Mouse (Mus musculus): ENCODE data around the gene Hoxc4. TPM values are rescaled to one million over a fixed set of nuclear protein-coding genes. Genes with fewer than 3 reads are reported as not detected.

The Hoxc4 gene
- polyA plus RNA-seq, 1 experiment from 2014 or later = not detected

- H3K9me3 ChIP-seq (ENCODE audit: control insufficient read depth, low read length) = no peaks in the 10 kb centered on the region
- ATAC-seq (ENCODE audit: low FRiP score) = no peak
- peak within 1 kb of the TSS; percentile 43; the same call in 1 of the 2 replicates for H3K4me2 ChIP-seq
- peaks cover 4% of the 10 kb centered on the region; the same call in 1 of the 2 replicates for H3K4me1 ChIP-seq (ENCODE audit: control insufficient read depth, insufficient read depth, low read length)
- H3K4me3 ChIP-seq (ENCODE audit: low read depth, low read length) = no peak within 1 kb of the TSS; the same call in 1 of the 2 replicates
- H3K27ac ChIP-seq (ENCODE audit: low read depth, low read length) = no peak within 1 kb of the TSS
- H3K36me3 ChIP-seq (ENCODE audit: control insufficient read depth, insufficient read depth, low read length) = no peaks in the 10 kb centered on the region
- H3K9ac ChIP-seq (ENCODE audit: low read length) = no peak within 1 kb of the TSS
- no peak for DNase-seq (ENCODE audit: low spot score, missing footprints)
- under 1% methylated on average over 19 of the region's 19 CpGs for WGBS
- peaks cover 98% of the 10 kb centered on the region for H3K27me3 ChIP-seq (ENCODE audit: control insufficient read depth, insufficient read depth, low read length)
These were observed 20.8 kb upstream of the Hoxc4 start, which contains the start of gene Hoxc6 for GRCm38 (mm10) chr15:102997939-102998355. Gene Hoxc6 (plus strand): TSS chr15:102998257.

GRCm38 (mm10) chr15:102998608-102999182, 20.0 kb upstream of the Hoxc4 start:
- peaks cover 98% of the 10 kb centered on the region for H3K27me3 ChIP-seq (ENCODE audit: control insufficient read depth, insufficient read depth, low read length)
- ATAC-seq (ENCODE audit: low FRiP score) (no peak), DNase-seq (ENCODE audit: low spot score, missing footprints) (peak; percentile 95)
- no peak overlapping the region for H3K9ac ChIP-seq (ENCODE audit: low read length)
- no peak overlapping the region; the same call in 1 of the 2 replicates for H3K4me2 ChIP-seq
- no peak overlapping the region for H3K4me3 ChIP-seq (ENCODE audit: low read depth, low read length)
- no peak overlapping the region for H3K27ac ChIP-seq (ENCODE audit: low read depth, low read length)
- peaks cover 4% of the 10 kb centered on the region; the same call in 1 of the 2 replicates for H3K4me1 ChIP-seq (ENCODE audit: control insufficient read depth, insufficient read depth, low read length)
- no peaks in the 10 kb centered on the region for H3K36me3 ChIP-seq (ENCODE audit: control insufficient read depth, insufficient read depth, low read length)
- under 1% methylated on average over 19 of the region's 19 CpGs for WGBS
- H3K9me3 ChIP-seq (ENCODE audit: control insufficient read depth, low read length) = no peaks in the 10 kb centered on the region

GRCm38 (mm10) chr15:102999183-102999831, 19.4 kb upstream of the Hoxc4 start:
- 1% methylated on average over 33 of the region's 33 CpGs for WGBS
- no peak overlapping the region for H3K27ac ChIP-seq (ENCODE audit: low read depth, low read length)
- H3K27me3 ChIP-seq (ENCODE audit: control insufficient read depth, insufficient read depth, low read length) = peaks cover 99% of the 10 kb centered on the region
- peak overlapping the region; percentile 43 for H3K4me2 ChIP-seq
- ATAC-seq (ENCODE audit: low FRiP score) (peak; percentile 40), DNase-seq (ENCODE audit: low spot score, missing footprints) (no peak)
- no peak overlapping the region for H3K9ac ChIP-seq (ENCODE audit: low read length)
- H3K36me3 ChIP-seq (ENCODE audit: control insufficient read depth, insufficient read depth, low read length) = no peaks in the 10 kb centered on the region
- no peaks in the 10 kb centered on the region for H3K9me3 ChIP-seq (ENCODE audit: control insufficient read depth, low read length)
- peak overlapping the region; percentile 23 for H3K4me3 ChIP-seq (ENCODE audit: low read depth, low read length)
- peaks cover 4% of the 10 kb centered on the region; the same call in 1 of the 2 replicates for H3K4me1 ChIP-seq (ENCODE audit: control insufficient read depth, insufficient read depth, low read length)

GRCm38 (mm10) chr15:102999955-103000354, 18.8 kb upstream of the Hoxc4 start:
- no peaks in the 10 kb centered on the region for H3K36me3 ChIP-seq (ENCODE audit: control insufficient read depth, insufficient read depth, low read length)
- DNase-seq (ENCODE audit: low spot score, missing footprints) (no peak), ATAC-seq (ENCODE audit: low FRiP score) (no peak)
- no peak overlapping the region for H3K9ac ChIP-seq (ENCODE audit: low read length)
- H3K4me1 ChIP-seq (ENCODE audit: control insufficient read depth, insufficient read depth, low read length) = peaks cover 4% of the 10 kb centered on the region; the same call in 1 of the 2 replicates
- H3K27ac ChIP-seq (ENCODE audit: low read depth, low read length) = no peak overlapping the region
- H3K9me3 ChIP-seq (ENCODE audit: control insufficient read depth, low read length) = no peaks in the 10 kb centered on the region
- no peak overlapping the region for H3K4me3 ChIP-seq (ENCODE audit: low read depth, low read length)
- no peak overlapping the region for H3K4me2 ChIP-seq
- H3K27me3 ChIP-seq (ENCODE audit: control insufficient read depth, insufficient read depth, low read length) = peaks cover 99% of the 10 kb centered on the region
- under 1% methylated on average over 11 of the region's 11 CpGs for WGBS

- Histone ChIP-seq H3K9me3 (ENCODE audit: control insufficient read depth, low read length) (no peaks in the 10 kb centered on the region), H3K4me3 (ENCODE audit: low read depth, low read length) (no peak overlapping the region), H3K4me1 (ENCODE audit: control insufficient read depth, insufficient read depth, low read length) (peaks cover 4% of the 10 kb centered on the region; the same call in 1 of the 2 replicates), H3K4me2 (no peak overlapping the region), H3K27ac (ENCODE audit: low read depth, low read length) (no peak overlapping the region), H3K27me3 (ENCODE audit: control insufficient read depth, insufficient read depth, low read length) (peaks cover 99% of the 10 kb centered on the region), H3K36me3 (ENCODE audit: control insufficient read depth, insufficient read depth, low read length) (no peaks in the 10 kb centered on the region), H3K9ac (ENCODE audit: low read length) (no peak overlapping the region)
- DNase-seq (ENCODE audit: low spot score, missing footprints) (no peak), ATAC-seq (ENCODE audit: low FRiP score) (no peak)
- under 1% methylated on average over 24 of the region's 24 CpGs for whole genome bisulfite sequencing
These were observed 18.2 kb upstream of the Hoxc4 start for GRCm38 (mm10) chr15:103000501-103000901.

GRCm38 (mm10) chr15:103001370-103001769, 17.4 kb upstream of the Hoxc4 start:
- no peak overlapping the region for H3K4me3 ChIP-seq (ENCODE audit: low read depth, low read length)
- DNase-seq (ENCODE audit: low spot score, missing footprints) (no peak), ATAC-seq (ENCODE audit: low FRiP score) (no peak)
- H3K36me3 ChIP-seq (ENCODE audit: control insufficient read depth, insufficient read depth, low read length) = no peaks in the 10 kb centered on the region
- H3K4me2 ChIP-seq = no peak overlapping the region
- H3K9ac ChIP-seq (ENCODE audit: low read length) = no peak overlapping the region
- no peaks in the 10 kb centered on the region for H3K9me3 ChIP-seq (ENCODE audit: control insufficient read depth, low read length)
- H3K27ac ChIP-seq (ENCODE audit: low read depth, low read length) = no peak overlapping the region
- H3K27me3 ChIP-seq (ENCODE audit: control insufficient read depth, insufficient read depth, low read length) = peaks cover 99% of the 10 kb centered on the region
- 8% methylated on average over 2 of the region's 2 CpGs for WGBS
- H3K4me1 ChIP-seq (ENCODE audit: control insufficient read depth, insufficient read depth, low read length) = peaks cover 4% of the 10 kb centered on the region; the same call in 1 of the 2 replicates

GRCm38 (mm10) chr15:103002156-103002555, 16.6 kb upstream of the Hoxc4 start:
- Histone ChIP-seq H3K4me2 (no peak overlapping the region), H3K36me3 (ENCODE audit: control insufficient read depth, insufficient read depth, low read length) (no peaks in the 10 kb centered on the region), H3K4me1 (ENCODE audit: control insufficient read depth, insufficient read depth, low read length) (peaks cover 4% of the 10 kb centered on the region; the same call in 1 of the 2 replicates), H3K27me3 (ENCODE audit: control insufficient read depth, insufficient read depth, low read length) (peaks cover 100% of the 10 kb centered on the region), H3K27ac (ENCODE audit: low read depth, low read length) (no peak overlapping the region), H3K9ac (ENCODE audit: low read length) (no peak overlapping the region), H3K9me3 (ENCODE audit: control insufficient read depth, low read length) (no peaks in the 10 kb centered on the region), H3K4me3 (ENCODE audit: low read depth, low read length) (no peak overlapping the region)
- WGBS = under 1% methylated on average over 4 of the region's 4 CpGs
- DNase-seq (ENCODE audit: low spot score, missing footprints) (no peak), ATAC-seq (ENCODE audit: low FRiP score) (no peak)

- no peak for ATAC-seq (ENCODE audit: low FRiP score)
- Histone ChIP-seq H3K4me3 (ENCODE audit: low read depth, low read length) (no peak overlapping the region), H3K36me3 (ENCODE audit: control insufficient read depth, insufficient read depth, low read length) (no peaks in the 10 kb centered on the region), H3K4me1 (ENCODE audit: control insufficient read depth, insufficient read depth, low read length) (peaks cover 4% of the 10 kb centered on the region; the same call in 1 of the 2 replicates), H3K27ac (ENCODE audit: low read depth, low read length) (no peak overlapping the region), H3K9me3 (ENCODE audit: control insufficient read depth, low read length) (no peaks in the 10 kb centered on the region), H3K27me3 (ENCODE audit: control insufficient read depth, insufficient read depth, low read length) (peaks cover 100% of the 10 kb centered on the region), H3K4me2 (no peak overlapping the region), H3K9ac (ENCODE audit: low read length) (no peak overlapping the region)
- DNase-seq (ENCODE audit: low spot score, missing footprints) = no peak
- WGBS = 3% methylated on average over 13 of the region's 13 CpGs
These were observed 15.8 kb upstream of the Hoxc4 start for GRCm38 (mm10) chr15:103002821-103003448.

GRCm38 (mm10) chr15:103005308-103005707, 13.4 kb upstream of the Hoxc4 start:
- peak; percentile 95 for DNase-seq (ENCODE audit: low spot score, missing footprints)
- Histone ChIP-seq H3K9me3 (ENCODE audit: control insufficient read depth, low read length) (no peaks in the 10 kb centered on the region), H3K36me3 (ENCODE audit: control insufficient read depth, insufficient read depth, low read length) (no peaks in the 10 kb centered on the region), H3K4me2 (no peak overlapping the region), H3K27ac (ENCODE audit: low read depth, low read length) (no peak overlapping the region), H3K4me1 (ENCODE audit: control insufficient read depth, insufficient read depth, low read length) (no peaks in the 10 kb centered on the region), H3K9ac (ENCODE audit: low read length) (no peak overlapping the region), H3K27me3 (ENCODE audit: control insufficient read depth, insufficient read depth, low read length) (peaks cover 100% of the 10 kb centered on the region), H3K4me3 (ENCODE audit: low read depth, low read length) (no peak overlapping the region)
- no peak for ATAC-seq (ENCODE audit: low FRiP score)
- 0% methylated on average over 17 of the region's 17 CpGs for WGBS
